Mouse (Mus musculus): Measurements from ENCODE around the gene Gm17087. TPM values are rescaled to one million over a fixed set of nuclear protein-coding genes. Genes with fewer than 3 reads are reported as not detected.

Gm17087 gene
- polyA plus RNA-seq, 1 experiment from 2014 or later: not detected

Other genes starting within 250 kb of the Gm17087 start
- 5.1 TPM in 2 replicates for gene Prr18, start 229.5 kb downstream of the Gm17087 start, polyA plus RNA-seq (2015; fragmentation: Nextera tagmentation; extraction: Ambion mirVana)
- gene T2, start 211.0 kb downstream of the Gm17087 start, polyA plus RNA-seq (2015; fragmentation: Nextera tagmentation; extraction: Ambion mirVana): 0.41 and 0.53 TPM in 2 replicates
- gene T, start 132.5 kb downstream of the Gm17087 start, polyA plus RNA-seq (2015; fragmentation: Nextera tagmentation; extraction: Ambion mirVana): 0.28 and 0.70 TPM in 2 replicates
- gene Pde10a, start 41.6 kb downstream of the Gm17087 start, polyA plus RNA-seq (2015; fragmentation: Nextera tagmentation; extraction: Ambion mirVana): 13.1 and 13.4 TPM in 2 replicates